Mouse (Mus musculus): ENCODE measurements around the gene Tmem131. TPM values are rescaled to one million over a fixed set of nuclear protein-coding genes. Genes with fewer than 3 reads are reported as not detected.
"Not testable (repeated sequence)": the region's sequence is repeated elsewhere in the genome, so short reads cannot be mapped to it uniquely, and the experiment has no call there.

The Tmem131 gene
- total RNA-seq, 2 experiments from 2014 or later: 53.4 to 55.8 TPM

DNA sequence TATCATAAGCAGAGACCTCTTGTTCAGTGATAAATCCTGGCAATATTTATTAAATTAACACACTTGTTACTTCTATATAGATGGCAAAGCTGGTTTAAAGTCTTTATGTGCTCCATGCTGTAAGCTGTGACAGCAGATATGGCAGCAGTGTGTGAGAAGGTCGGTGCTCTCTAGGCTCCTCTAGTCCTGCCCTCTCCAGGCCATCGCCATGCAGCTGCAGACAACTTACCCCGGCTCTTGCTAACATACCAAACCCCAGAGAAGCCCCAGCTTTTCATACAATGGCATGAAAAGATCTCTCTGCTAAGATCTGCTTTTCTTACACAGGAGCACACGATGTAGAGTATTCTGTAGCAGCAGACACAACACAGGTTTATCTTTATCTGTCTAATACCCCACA is 92.1 kb downstream of the Tmem131 start:
- intact Hi-C loops (cut with DNase I): no loop called here
- DNase-seq (ENCODE audit: low spot score in 2 of 2): no peak

DNA sequence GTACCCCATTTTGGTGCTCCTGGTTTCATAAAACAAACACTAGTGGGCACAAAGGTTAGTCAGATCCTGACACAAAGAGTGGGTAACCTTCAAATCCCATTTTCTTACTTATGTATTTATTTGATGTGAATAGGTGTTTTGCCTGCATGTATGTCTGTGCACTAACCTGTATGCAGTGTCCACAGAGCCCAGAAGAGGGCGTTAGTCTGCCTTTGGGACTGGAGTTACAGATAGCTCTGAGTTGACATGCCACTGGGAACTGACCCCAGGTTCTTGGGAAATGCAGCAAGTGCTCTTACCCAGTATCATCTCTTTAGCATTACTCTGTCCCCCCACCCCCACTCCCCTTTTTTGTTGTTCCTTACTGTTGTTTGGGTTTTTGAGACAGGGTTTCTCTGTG is 95.4 kb downstream of the Tmem131 start:
- intact Hi-C loops (cut with DNase I): no loop called here
- no peak for DNase-seq (ENCODE audit: low spot score in 2 of 2)

DNA sequence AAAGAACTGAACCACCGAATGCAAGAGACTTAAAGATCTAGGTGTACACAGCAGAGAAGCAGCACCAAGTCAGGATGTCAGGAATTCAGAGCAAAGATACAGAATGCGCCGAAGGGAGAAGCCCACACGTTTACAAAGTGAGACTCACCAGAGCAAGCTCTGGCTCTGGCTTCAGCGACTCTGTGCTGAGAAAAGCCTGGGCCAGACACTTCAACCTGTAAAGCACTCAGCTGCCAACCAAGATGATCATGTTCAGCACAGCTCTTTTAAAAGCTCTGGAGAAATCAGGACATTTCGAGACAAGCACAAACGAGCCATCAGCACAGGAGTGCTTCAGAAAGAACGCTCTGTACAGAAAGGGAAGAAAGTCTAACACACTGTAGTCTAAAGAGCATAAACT is 96.2 kb downstream of the Tmem131 start:
- intact Hi-C loops (cut with DNase I): no loop called here
- DNase-seq (ENCODE audit: low spot score in 2 of 2): peak in 1 of 2 experiments; percentile 27

DNA sequence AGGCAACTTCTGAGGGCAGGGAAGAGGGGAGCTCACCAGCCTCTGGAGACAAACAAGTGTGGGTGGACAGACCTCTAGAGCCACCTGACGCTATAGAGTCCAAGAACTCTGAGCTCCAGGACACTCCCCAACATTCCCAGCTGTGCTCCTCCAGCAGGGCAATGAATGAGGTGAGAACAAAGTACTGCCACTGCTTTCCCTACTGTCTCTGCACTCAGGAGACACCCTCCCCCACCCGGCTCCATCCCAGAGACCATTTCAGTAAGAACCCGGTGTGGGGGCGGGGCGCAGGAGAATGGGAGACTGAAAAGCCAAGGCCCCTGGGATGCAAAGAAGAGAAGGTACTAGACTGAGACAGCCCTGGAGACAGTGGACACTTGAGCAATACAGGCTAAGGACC is 98.4 kb downstream of the Tmem131 start:
- intact Hi-C loops (cut with DNase I): no loop called here
- DNase-seq (ENCODE audit: low spot score in 2 of 2): no peak

DNA sequence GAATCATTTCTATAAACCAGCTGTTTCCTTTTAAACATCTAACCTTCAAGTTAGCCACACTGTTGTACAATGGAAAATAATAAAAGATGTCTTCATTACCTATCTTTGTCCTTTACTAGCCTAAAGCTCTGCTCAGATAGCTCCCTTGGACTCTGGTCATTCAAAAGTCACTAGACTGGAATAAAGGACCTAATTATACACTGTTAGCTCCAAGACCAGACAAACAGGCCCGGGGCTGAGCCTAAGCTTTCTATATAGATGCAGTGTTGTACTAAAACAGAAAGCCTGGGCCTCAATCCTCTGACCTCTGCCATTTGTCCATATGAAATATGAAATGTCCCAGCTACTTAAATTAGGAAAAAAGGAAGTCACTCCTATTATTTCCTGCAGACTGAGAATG is 101.7 kb downstream of the Tmem131 start:
- intact Hi-C loops (cut with DNase I): no loop called here

DNA sequence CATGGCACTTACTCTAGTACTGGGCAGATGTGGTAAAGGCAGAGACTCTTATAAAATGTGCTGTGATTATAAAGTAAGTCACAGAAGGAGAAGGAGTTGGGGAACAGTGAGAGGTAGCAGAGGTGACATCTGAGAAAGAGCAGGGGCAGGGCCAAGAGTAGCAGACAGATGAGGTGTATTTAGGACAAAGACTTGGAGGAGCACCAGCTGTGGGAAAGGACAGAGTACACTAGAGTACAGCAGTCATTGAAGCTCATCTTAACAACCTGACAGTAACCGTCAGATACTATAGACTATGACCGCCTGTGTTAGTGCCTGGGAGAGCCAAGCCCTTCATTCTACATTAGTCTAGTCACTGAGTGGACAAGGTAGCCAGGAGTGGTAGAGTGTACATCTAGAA is 102.5 kb downstream of the Tmem131 start:
- no peak for DNase-seq (ENCODE audit: low spot score in 2 of 2)
- intact Hi-C loops (cut with DNase I): no loop called here

More for the DNA sequence above, 101.7 kb downstream of the Tmem131 start:
- no peak for DNase-seq (ENCODE audit: low spot score in 2 of 2)

DNA sequence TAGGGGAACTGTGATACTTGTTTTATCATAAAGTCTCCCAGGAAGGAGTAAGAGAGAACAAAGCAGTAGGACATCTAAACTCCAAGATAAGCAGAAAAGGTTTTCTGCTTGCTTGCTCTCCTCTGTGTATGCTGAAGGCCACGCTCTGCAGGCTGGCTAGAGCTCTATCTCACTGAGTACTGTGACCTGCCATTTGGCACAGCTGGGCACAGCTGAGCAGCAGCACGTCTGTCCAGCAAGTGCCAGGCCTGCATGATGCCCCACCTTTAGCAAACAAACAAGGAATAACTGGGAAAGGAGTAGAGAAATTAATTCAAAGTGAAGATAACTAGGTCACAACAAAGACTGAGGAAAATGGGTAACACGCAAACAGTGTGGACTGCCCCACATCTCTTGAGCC is 103.6 kb downstream of the Tmem131 start:
- intact Hi-C loops (cut with DNase I): no loop called here
- no peak for DNase-seq (ENCODE audit: low spot score in 2 of 2)

DNA sequence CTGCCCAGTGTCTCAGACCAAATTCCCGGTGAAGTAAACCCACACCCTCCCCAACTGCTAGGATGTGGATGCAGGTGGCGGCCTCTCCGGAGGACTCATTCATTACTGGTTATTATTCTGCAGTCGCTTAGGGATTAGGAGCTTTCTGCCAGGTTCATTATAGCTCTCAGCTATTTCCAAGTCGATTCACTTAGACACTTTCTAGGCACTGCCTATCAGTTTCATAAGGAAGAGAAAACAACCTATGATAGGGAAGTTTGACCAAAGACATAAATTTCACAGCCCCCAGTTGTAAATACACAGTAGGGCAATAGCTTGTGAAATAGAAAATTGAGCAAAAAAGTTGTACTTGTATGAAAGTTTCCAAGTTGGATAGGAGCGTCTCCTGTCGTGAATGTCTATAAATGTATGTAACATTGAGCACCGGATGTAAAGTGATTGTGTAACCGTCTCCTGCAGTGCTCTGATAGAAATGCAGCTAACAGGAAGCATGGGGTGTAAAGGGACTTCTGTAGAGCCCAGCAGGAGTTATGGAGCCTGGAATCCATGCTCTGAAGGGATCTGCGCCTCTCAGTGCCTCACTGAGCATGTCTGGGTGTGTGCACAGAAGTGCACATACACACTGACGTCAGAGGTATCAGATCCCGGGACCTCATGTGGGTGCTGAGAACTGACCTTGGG is 107.1 kb downstream of the Tmem131 start:
- intact Hi-C loops (cut with DNase I): no loop called here
- no peak for DNase-seq (ENCODE audit: low spot score in 2 of 2)

DNA sequence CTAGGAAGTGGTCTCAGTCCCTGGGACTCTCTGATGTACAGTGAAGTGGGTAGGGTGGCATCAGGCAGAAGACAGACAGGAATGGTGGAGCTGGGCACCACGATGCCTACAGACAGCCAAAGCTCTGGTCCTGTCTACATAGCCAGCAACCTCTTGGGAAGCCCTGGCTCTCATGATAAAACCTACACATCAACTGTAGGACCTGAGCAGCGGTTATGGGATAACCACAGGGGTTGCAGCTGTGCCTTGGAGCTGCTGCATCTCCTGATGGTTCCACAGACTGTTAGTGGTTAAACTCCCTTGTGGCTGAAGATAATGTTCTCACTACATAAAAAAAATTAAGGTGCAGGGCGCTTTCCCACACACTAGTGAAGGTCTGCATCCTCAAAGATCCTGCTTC is 107.9 kb downstream of the Tmem131 start:
- intact Hi-C loops (cut with DNase I): no loop called here
- no peak for DNase-seq (ENCODE audit: low spot score in 2 of 2)

DNA sequence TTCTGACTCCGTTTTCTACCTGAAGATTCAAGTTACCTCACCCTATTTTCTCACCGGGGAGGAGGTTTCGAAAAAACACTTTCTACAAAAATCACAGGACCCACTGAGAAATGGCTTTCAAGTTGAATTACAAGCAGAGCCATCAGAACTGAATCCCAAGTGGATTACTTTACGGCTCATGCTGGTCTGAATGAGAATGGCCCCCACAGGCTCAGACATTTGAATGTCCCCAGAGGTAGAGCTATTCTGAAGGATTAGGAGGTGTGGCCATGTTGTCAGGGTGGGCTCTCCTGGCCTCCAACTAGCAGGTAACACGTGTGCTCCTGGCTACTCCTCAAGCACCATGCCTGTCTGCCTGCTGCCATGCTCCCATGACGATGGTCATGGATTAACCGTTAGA is 109.4 kb downstream of the Tmem131 start:
- DNase-seq (ENCODE audit: low spot score in 2 of 2): no peak
- intact Hi-C loops (cut with DNase I): no loop called here

DNA sequence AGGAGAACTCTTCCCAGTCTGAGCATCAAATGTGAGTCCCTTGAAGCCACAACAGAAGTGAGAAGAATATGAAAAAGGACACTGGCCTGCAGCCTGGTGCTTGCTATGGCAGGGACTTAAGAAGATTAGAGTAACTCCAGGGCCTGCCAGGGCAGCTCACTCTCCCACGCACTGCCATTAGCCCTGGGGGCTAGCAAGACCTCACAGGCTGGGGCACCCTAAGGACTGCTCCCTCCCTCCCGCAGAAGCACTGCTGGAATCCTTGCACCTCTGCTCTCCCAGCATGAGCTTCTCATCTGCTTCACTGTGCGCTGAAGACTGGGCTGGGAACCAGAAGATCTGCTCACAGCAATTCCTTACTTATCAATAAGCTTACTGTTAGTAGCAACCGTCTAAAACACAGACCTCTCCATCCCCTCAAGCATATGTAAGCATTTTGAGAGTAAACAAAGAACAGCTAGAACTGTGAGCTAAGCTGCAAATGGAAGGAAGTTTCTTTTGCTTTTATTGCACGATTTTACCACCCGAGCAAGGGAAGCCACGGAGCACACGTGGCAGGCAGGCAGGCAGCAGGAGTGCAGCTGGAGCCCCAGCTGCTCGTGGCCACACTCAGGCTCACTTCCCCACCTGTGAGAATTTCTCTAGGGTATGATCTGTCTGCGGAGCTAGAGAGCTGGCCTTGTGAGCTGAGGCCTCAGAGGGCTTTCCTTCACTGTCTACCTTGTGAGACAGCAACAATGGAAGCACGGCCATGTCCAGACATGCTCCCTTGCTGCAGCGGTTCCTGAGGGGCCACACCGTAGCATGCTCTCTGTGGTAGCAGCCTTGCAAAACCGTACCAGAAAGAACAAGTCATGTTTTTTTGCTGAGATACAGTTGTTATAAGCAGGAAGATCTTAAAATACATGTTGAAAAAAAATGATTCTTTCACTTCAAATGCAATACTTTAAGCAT is 112.3 kb downstream of the Tmem131 start:
- intact Hi-C loops (cut with DNase I): no loop called here
- DNase-seq (ENCODE audit: low spot score in 2 of 2): no peak

DNA sequence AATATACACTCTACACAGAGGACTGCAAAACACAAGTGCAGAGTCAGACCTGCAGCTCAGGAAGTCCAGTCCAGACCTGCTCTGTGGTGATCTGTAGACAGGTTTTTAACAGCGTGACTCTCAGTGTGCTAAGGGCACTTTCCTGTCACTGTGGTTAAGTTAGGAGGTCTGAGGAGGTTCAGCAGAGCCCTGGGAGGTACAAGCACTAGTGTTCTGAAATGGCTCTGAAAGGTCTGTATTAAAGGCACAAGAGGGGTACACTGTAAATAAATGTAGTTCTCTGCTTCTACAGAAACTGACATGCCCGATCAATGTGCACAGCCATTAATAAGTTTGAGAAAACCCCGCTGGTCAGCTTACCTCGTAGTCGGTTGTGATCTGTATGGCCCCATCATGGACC is 119.1 kb downstream of the Tmem131 start:
- no peak for DNase-seq (ENCODE audit: low spot score in 2 of 2)

DNA sequence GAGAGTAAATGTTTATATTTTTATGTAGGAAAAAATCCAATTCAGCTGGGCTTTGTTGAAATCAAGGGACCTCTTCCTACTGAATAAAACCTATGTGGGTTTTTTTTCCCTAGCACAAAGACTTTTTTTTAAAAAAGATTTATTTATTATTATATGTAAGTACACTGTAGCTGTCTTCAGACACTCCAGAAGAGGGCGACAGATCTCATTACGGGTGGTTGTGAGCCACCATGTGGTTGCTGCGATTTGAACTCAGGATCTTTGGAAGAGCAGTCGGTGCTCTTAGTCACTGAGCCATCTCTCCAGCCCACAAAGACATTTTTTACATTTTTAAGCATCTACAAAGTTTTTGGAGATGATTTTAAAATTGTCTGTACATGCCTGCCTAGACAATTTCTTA is 121.5 kb downstream of the Tmem131 start:
- DNase-seq (ENCODE audit: low spot score in 2 of 2); intact Hi-C loops (cut with DNase I): not testable (repeated sequence)

More for the DNA sequence above, 119.1 kb downstream of the Tmem131 start:
- intact Hi-C loops (cut with DNase I): no loop called here

DNA sequence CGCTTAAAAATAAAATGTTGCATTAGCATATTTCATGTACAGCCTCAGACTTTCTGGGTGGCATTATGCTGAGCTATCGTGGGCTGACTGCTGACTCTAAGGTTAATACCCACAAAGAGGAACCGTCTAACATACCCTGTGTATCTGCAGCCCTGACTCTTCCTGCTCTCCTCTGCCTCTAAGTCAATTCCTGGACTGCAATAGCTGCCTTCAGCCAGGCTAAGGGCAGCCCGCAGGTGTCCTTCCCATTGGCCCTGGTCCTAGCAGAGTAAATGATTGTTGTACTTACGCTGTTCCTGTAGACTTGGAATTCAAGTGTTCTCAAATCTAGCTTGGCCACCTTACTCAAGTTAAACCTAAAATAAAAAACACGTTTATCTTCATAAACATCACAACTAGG is 128.3 kb downstream of the Tmem131 start:
- DNase-seq (ENCODE audit: low spot score in 2 of 2): no peak
- intact Hi-C loops (cut with DNase I): no loop called here

DNA sequence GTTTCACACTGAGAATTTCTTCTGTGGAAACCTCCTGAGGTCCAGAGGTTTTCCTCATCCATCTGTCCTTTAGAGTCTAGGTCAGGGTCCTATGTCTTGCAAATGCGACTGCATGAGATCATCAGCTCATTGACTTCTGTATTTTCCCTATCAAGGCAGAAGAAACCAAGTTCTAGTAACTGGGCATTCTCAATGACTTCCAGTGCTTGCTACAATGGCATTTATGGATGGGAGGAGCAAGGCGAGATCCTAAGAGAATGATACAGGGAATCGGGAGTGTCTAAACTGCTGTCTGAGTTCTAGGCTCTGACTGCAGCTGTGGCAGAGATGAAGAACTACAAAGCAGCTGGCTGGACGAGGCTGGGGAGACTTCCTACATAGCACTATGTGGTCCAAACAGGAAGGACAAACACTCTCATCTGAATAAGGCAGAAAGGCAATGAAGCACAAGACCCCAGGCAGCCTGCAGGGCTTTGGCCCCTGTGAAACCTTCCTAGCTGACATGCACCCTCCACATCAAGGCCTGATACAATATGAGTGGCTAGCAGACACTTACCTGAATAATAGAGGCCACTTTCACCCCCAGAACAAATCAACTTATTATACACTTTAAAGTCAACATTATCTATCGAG is 129.1 kb downstream of the Tmem131 start:
- intact Hi-C loops (cut with DNase I): no loop called here
- no peak for DNase-seq (ENCODE audit: low spot score in 2 of 2)

DNA sequence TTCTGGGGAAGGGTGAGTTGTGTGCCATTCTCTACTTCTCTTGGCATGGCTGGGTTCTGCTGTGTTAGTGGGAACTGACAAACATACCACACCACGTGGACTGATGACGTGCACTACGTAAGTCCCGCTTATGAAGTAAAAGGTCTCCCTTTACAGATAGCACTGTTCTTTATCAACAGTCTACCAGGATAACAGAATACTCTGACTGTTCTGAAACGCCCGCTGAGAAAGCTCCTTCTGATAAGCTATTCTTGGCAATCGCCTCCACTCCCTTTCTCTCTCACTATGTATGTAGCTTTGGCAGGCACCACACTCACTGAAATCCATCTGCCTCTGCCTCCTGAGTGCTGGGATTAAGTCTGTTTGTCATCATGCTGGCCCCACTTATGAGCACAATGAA is 130.1 kb downstream of the Tmem131 start:
- intact Hi-C loops (cut with DNase I): no loop called here
- peak; percentile 68 to 93 for DNase-seq (ENCODE audit: low spot score in 2 of 2)

DNA sequence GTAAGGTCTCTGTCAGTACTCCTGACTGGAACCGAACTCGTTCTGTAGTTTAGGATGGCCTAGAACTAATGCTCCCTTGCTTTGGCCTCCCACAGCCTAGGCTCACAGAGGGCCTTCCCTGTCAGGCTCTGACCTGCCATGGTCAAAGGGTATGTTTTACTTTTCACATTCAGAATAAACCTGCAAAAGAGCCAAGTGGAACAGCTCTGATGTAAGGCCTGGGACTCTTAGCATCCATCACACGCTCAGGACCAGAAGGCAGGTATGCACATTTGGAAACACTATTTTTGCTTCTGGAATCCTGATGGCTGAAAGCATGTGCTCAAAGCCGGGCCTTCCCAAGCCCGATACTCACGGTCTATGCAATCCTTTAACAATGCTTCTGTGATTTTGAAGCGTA is 131.7 kb downstream of the Tmem131 start:
- no peak for DNase-seq (ENCODE audit: low spot score in 2 of 2)
- intact Hi-C loops (cut with DNase I): no loop called here

DNA sequence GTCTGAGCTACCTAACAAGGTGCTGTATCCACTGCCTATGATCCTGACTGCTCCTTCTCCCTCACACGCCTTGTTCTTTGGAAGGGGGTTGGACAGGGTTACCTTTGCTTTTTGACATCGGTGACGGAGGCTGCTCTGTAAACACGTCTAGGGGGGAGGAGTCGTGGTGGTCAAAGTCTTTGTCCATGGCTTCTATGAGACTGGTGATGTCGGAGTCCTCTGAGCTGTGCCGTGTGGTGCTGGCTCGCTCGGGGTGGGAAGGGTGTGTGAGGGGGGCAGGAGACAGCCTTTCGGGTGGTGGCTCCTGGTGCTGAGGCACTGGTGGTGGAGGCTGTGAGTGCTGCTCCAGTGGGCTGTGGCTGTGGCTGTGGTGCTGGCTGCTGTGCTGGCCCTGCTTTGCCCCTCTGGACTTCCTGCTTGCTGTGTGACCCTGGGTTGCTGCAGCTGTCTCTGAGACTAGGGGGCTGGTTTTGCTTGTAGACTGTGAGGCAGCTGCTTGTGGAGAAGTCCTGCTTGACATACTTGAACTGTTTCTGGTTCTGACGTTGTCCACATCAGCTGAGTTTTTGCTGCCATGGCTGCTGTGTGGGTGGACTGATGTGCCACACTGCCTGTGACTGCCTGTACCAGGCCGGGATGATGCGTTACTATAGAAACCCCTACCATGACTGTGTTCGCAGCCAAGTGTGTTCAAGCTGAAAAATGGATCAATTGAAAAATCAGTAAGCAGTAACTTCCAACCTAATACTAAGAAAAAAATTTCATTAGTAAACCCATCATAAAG is 135.5 kb downstream of the Tmem131 start:
- intact Hi-C loops (cut with DNase I): no loop called here
- DNase-seq (ENCODE audit: low spot score in 2 of 2): peak; percentile 37 to 56

DNA sequence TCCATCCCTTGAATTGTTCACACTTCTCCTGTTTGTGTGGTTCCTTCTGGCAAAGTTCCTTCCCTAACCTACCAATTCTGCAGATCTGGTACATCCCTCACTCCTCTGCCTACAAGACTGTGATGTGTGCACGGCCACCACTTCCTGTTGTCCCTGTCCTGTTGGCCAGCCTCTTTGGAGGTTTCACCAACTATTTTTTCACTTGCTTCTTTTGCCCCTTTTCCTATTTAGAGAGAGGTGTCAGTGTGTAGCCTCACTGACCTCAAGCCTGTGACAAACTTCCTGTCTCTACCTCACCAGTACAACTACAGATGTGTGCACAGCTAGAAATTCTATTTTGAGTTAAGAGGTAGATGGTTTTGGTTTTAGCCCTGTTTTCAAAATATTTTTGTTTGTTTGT is 136.4 kb downstream of the Tmem131 start:
- no peak for DNase-seq (ENCODE audit: low spot score in 2 of 2)
- intact Hi-C loops (cut with DNase I): no loop called here
